Mouse (Mus musculus): ENCODE data around the gene Tm9sf2. TPM values are rescaled to one million over a fixed set of nuclear protein-coding genes. Genes with fewer than 3 reads are reported as not detected.
A peak's percentile ranks its signal among the peaks of the same experiment; 100 is the strongest.
"Not testable (repeated sequence)": the region's sequence is repeated elsewhere in the genome, so short reads cannot be mapped to it uniquely, and the experiment has no call there.

Tm9sf2 gene
- total RNA-seq, 2 experiments from 2014 or later = 94.6 to 115 TPM

- ATAC-seq (ENCODE audit: poor library complexity, severe bottlenecking) = no peak
Observed at GRCm38 (mm10) chr14:122096331-122096730, 10.5 kb upstream of the Tm9sf2 start.

DNA sequence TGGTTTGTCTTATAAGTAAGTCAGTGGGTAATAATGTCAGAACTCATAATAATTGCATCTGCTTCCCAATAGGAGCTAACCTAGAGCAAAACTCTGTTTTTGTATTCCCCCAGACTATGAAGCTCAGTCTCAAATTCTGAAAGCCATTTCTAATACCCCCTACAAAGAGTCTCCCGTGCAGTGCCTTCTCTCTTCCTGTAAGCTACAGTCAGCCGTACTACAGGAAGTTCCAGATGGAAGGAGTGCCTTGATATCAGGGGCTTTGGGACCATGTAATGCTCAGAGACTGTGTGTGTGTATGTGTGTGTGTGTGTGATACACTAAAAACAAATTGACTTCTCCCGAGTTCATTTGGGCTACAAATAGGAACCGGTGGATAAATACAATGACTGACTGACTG is 7.3 kb upstream of the Tm9sf2 start:
- no peak for ATAC-seq (ENCODE audit: poor library complexity, severe bottlenecking)

- not testable (repeated sequence) for ATAC-seq (ENCODE audit: poor library complexity, severe bottlenecking)
Observed at GRCm38 (mm10) chr14:122101890-122102289, 4.9 kb upstream of the Tm9sf2 start.

DNA sequence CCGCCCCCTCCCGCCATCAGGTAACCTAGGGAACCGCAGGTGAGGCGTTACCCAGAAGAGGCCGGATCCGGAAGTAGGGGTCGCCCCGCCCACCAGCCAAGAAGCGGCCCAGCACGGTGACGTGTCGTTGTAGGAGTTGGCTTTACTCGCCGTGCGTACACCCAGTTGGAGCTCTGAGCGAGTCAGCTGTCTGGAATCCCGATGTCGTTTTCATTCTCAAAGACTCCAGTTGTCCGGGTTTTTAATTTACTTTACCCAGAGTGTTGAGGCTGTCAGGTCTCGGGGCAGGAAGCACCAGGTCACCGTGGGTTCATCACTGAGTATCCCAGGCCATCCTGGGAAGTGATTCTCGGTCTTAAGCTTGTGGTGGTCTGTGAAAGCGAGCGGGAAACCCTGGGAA is 2.0 kb upstream of the Tm9sf2 start:
- ATAC-seq (ENCODE audit: poor library complexity, severe bottlenecking) = peak; percentile 86

DNA sequence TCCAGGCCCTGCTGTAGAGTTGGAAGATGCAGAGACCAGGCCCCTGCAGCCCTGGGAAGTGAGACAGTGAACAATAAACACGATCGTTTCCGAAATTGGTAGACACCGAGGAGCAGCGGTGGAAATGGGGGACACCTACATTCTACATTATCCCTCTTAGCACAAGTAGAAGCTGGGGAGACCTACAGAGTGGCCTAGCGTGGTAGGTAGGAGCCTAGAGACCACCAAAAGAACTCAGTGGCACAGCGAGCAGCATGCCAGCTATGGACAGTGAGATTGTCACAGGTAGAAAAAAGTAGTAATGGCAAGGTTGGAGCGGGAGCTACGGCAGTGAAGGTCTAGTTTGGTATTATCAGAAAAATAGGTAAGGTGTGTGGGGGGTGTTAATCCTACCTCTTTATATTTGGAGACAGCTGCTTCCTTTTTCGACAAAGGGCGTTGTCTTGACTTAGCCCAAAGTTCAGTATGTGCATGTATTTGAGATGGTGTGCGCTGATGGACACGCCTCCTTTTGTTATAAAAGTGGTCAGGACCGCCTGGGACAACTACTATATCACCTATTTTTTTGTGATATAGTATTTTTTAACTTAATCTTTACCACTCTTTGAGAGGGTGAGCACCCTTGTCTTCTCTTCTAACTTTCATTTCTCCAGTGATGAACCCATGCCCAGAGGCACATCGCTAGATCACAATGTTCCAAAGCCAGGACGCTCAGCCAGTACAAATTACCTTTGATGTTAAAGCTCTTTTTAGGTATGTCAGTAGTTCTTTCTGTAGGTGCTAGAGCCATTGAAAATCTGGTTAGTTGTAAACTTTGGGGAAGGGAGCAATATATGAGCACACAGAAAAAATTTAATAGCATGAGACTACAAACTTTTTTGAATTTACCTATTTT is 1.2 kb upstream of the Tm9sf2 start:
- ATAC-seq (ENCODE audit: poor library complexity, severe bottlenecking) = 0 out of 2 replicates have a peak, but pooled peaks have one; percentile 3

DNA sequence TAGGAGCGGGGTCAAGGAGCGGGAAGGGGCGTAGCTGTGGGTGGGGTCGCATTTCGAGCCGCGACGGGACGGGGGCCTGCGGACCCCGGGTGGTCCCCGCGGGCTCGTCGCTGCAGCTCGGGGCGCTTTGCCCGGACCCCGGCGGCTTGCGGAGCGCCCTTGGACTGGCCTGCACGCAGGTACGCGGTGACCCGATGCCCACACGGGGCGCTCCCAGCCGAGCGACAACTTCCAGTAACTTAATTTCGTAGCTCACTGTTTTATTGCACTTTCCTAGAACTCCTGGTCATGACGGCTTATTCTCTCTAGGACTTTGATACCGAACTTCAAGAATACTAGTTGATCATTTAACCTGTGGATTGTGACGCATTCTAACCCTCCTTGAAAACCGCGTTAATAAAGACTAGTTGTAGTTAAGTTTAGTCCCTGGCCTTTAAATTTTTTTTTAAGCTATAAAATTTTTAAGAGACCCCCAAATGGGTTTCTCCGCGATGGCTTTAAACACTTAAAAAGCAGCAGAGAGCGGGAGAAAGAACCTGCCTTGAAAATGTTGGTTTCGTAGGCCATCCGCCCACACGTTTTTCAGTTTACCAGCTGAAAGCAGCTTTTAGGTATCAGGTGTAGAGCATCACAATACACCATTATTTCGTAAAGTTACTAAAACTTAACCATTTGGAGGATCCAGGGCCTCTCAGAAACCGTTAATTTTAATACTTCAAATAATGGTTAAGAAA is 810 bp downstream of the Tm9sf2 start:
- ATAC-seq (ENCODE audit: poor library complexity, severe bottlenecking) = no peak

DNA sequence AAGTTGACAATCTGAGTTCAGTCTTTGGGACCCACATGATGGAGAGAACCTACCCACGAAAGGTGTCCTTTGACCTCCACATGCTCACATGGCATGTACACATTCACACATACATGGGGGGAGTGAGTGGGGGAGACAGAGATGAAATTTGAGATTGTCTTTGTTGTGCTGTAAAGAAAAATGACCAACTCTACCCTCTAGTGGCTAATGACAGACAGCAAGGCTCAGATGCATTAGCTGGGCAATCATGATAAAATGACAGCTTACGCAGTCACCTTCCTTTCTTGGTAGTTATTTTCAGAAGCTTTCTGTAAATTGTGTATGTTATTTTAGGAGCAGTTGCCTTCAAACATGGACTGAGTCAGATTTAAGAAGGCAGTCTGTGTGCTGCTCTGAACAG is 4.8 kb downstream of the Tm9sf2 start:
- ATAC-seq (ENCODE audit: poor library complexity, severe bottlenecking) = no peak

DNA sequence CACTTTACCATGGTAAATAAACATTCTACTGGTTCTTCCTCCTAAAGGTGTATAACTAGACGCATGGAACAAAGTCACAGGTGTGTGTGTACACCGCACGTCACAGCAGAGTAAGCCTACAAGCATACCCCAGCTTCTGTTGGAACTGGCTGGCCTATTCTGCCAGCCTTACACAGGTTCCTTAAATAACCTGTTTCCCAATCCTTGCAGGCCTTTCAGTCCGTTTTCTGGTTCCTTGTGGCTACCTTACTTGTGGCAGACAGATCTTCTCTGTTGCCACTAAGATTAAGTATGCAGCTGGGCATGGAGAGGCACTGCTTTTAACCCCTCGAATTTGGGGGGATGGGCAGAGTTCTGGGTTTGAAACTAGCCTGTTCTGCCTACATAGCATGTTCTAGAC is 5.5 kb downstream of the Tm9sf2 start:
- peak; percentile 64 for ATAC-seq (ENCODE audit: poor library complexity, severe bottlenecking)

DNA sequence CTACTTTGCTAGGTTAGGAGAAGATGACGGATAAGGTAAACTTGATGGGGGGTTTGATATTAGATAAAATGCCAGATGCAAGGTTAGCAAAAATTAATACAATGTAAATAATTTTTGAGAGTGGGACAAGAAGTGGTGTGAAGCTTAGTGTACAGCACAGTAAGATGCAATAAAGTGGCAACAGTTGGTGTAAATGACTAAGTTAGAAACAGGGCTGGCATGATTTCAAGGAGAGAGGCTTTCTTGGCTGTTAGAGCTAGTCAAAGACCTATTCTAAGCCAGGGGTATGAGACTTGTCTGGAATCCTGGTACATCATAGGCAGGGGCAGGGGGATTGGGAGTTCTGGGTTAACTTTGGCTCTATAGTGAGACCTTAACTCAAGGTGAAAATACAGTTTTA is 9.4 kb downstream of the Tm9sf2 start:
- no peak for ATAC-seq (ENCODE audit: poor library complexity, severe bottlenecking)

DNA sequence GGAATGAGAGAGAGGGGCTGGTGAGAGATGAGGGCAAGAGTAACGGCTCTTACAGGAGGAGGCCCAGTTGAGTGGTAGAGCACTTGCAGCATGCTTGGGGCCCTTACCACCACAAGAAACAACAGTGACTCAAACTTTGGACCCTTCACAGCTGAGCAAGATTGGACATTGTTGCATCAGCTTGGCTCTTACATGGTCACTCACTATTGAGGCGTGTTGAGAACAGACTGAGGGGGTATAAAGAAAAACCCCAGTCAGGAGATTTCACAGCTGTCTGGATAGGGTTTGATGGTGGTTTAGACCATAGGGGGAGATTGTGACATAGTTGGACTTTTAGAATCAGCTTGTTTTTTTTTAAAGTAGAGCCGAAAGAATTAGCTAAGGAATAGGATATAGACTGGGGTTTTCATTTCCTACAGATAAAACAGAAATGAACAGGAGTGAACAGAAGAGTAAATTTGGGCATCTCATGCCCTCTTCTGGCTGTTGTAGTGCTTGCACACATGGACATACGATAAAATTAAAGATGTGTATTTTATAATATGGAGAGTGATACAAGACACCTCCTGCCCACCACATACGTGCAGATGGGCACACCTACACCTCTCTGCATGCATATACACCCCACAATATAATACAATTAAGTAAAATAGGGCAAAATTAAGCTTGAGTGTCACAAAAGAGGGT is 23.4 kb downstream of the Tm9sf2 start:
- peak; percentile 45; the same call in 1 of the 2 replicates for ATAC-seq (ENCODE audit: poor library complexity, severe bottlenecking)

GRCm38 (mm10) chr14:122131644-122132043 is 24.8 kb downstream of the Tm9sf2 start:
- ATAC-seq (ENCODE audit: poor library complexity, severe bottlenecking) = no peak

GRCm38 (mm10) chr14:122136368-122136928 is 29.6 kb downstream of the Tm9sf2 start:
- ATAC-seq (ENCODE audit: poor library complexity, severe bottlenecking) = no peak

DNA sequence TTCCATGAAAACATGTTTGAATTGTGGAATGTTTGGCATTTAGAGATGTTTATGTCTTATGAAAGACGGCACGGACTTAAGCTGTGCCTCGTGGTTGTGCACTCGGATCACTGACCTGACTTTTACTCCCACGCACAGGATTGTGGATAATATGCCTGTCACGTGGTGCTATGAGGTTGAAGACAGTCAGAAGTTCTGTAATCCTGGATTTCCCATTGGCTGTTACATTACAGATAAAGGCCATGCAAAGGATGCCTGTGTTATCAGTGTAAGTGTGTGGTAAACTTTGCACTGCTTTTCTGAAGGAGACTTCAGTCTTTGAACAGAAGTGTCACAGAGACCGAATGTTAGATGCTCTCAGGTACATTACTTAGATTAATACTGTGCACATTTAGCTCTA is 30.4 kb downstream of the Tm9sf2 start:
- ATAC-seq (ENCODE audit: poor library complexity, severe bottlenecking) = no peak

- ATAC-seq (ENCODE audit: poor library complexity, severe bottlenecking) = no peak
Observed at GRCm38 (mm10) chr14:122140126-122140525, 33.3 kb downstream of the Tm9sf2 start.

DNA sequence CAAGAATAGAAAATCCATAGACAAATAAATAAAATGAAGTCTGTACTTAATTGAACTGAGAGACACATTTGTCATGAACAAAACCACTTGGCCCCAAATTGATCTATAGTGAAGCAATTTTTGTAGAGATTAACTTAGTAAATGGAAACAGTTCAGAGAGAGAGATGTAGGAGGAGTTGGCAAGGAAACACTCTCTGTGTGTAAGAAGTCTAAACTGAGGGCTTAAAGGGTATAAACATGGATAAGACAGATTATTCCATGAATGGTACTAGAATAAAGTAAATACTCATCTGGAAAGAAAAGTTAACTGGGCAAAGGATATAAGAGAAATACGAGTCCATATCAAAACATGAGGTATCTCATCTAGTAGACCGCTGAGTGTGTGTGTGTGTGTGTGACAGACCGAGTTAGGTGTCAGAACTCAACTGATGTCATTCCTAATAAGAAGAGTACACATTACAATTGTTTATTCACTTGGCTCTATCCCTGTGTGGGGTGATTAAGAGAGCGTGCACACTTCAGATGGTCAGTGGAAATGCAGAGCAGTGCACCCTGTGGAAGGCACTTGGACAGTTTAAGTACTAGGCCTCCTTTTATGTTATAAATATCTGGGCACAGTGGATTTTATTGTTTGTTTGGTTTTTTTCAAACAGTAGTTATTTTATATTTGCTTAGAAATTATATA is 36.9 kb downstream of the Tm9sf2 start:
- no peak for ATAC-seq (ENCODE audit: poor library complexity, severe bottlenecking)

DNA sequence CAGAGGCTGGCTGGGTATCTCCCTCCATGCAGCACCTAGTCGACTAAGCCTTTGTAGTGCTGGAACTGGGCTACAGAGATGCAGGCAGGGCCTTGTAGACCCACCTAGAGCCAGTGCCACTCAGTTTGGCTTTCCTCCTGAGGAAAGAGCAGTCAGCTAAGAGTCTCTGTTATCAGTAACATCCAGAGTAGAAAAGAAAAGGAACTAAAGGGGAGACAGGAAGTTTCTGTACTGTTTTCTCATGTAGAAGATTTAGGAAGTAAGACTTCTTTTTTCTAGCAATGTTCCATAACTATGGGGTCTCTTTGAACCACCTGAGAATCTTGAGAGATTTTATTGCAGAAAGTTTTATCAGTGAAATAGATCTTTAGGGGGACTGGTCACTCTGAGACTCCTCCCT is 38.5 kb downstream of the Tm9sf2 start:
- ATAC-seq (ENCODE audit: poor library complexity, severe bottlenecking) = no peak

GRCm38 (mm10) chr14:122150616-122151015 is 43.8 kb downstream of the Tm9sf2 start:
- no peak for ATAC-seq (ENCODE audit: poor library complexity, severe bottlenecking)

DNA sequence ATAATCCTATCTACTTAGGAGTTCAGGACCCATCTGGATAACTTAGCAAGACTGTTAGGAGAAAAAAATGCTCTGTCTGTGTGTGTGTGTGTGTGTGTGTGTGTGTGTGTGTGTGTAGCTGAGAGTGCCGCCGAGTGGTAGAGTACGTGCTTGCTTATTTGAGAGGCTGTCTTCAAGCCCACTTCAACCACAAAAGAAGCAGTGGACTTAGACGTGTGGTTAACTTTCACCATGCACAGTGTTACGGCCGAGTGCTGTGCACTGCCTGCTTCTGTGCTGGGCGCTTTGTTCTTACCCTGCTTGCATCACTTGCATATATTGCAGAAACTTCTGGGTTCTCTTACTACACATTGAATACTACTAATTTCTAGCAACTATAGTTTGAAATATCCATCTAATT is 50.9 kb downstream of the Tm9sf2 start:
- ATAC-seq (ENCODE audit: poor library complexity, severe bottlenecking) = peak; percentile 54

DNA sequence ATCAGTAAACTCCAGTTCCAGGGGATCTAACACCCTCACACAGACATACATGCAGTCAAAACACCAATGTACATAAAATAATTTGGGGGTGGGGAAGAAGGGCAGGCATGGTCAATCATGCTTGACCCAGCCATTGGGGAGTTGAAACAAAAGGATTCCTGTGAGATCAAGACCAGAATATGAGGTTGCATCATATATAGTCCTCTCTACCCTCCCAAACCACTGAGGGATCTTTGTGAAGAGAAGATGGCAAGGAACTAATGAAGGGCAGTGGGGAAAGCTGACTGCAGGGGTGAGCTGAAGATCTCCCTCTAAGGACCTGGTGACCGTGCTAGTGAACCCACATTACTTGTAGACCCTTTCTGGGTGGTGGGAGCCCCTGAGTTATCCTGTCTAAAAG is 54.1 kb downstream of the Tm9sf2 start:
- ATAC-seq (ENCODE audit: poor library complexity, severe bottlenecking) = no peak

DNA sequence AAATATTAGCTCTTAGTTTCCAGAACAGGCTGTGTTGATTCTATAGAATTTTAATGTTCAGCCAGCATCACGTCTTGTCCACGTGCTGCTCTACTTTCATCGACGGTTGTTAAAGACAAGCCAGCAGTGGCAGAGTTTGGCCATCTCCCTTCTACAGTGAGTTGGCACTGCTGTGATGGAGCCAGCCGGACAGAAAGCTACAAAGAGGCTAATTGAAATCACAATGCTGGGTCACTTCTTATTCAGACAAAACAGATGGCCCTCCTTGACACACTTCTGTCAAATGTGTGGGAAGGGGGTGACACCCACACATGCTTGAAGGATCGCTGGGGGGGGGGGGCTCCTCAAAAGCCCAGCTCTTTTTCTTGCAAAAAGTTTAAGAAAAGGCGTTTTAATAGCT is 62.1 kb downstream of the Tm9sf2 start:
- no peak for ATAC-seq (ENCODE audit: poor library complexity, severe bottlenecking)

Data from megakaryocyte, adult 5-6 weeks (primary cell).